In genomic region chr13:41219687-41220303, GRCm38 (mm10) we compare ENCODE assay signal across 9 mouse cellular contexts. TPM values are rescaled to one million over a fixed set of nuclear protein-coding genes. Genes with fewer than 3 reads are reported as not detected.
DNase-seq lines count a peak whose midpoint lies in the region; ATAC-seq and TF ChIP-seq lines count a peak whose summit lies in the region.
"Had no signal": no experiment of that assay in that cellular context is flagged by ENCODE, and none has a peak within 500 bp of the region (broad histone marks: within the 10 kb centered on the region; RNA-seq: fewer than 3 reads in every experiment).

No protein-coding gene starts in this region.

- H3K9me3 ChIP-seq in embryonic facial prominence, embryonic 11.5 days (replicated peaks; ENCODE audit: control insufficient read depth, low read length) = no peaks in the 10 kb centered on the region
- peaks cover 4% of the 10 kb centered on the region; the same call in 1 of the 2 replicates for H3K9me3 ChIP-seq in intestine, postnatal 0 days (ENCODE audit: control insufficient read depth)

- 0 out of 2 replicates have a peak, but pooled peaks have one; percentile 3 for TF ChIP-seq CTCF in bone marrow, adult 2 months (IDR thresholded peaks at IDR 0.05; ENCODE audit: control insufficient read depth, insufficient read depth, low read length)
- no peak for TF ChIP-seq CTCF in intestine, postnatal 0 days (IDR thresholded peaks at IDR 0.05; ENCODE audit: low read depth)

- no peak overlapping the region for H3K27ac ChIP-seq in bone marrow, adult 2 months (ENCODE audit: control insufficient read depth, insufficient read depth, low read depth, low read length, poor library complexity)
- no peak overlapping the region for H3K27ac ChIP-seq in embryonic facial prominence, embryonic 11.5 days (replicated peaks; ENCODE audit: low read depth, low read length)
- H3K27ac ChIP-seq in intestine, postnatal 0 days (ENCODE audit: low read depth, low read length) = no peak overlapping the region

- no peaks in the 10 kb centered on the region for H3K27me3 ChIP-seq in embryonic facial prominence, embryonic 11.5 days (ENCODE audit: control insufficient read depth, insufficient read depth, low read length)
- no peaks in the 10 kb centered on the region for H3K27me3 ChIP-seq in intestine, postnatal 0 days (replicated peaks; ENCODE audit: control insufficient read depth, insufficient read depth, low read length)

- peak; percentile 84 for ATAC-seq in embryonic facial prominence, embryonic 11.5 days (replicated peaks; ENCODE audit: insufficient number of reproducible peaks, low FRiP score, low TSS enrichment, low read depth)
- ATAC-seq in intestine, postnatal 0 days = no peak

- peak overlapping the region; percentile 73 for H3K9ac ChIP-seq in embryonic facial prominence, embryonic 11.5 days (replicated peaks; ENCODE audit: low read length)
- peak overlapping the region; percentile 31; the same call in 1 of the 2 replicates for H3K9ac ChIP-seq in intestine, postnatal 0 days (ENCODE audit: low read depth, low read length)

- DNase-seq in layer of hippocampus, adult 11-12 months (ENCODE audit: low spot score) = peak; percentile 20
- DNase-seq in layer of hippocampus, adult 8-10 months (ENCODE audit: low spot score in 2 of 2) = no peak
- DNase-seq in embryonic facial prominence, embryonic 11.5 days (ENCODE audit: low spot score) = no peak
- DNase-seq in neural tube, embryonic 10.5 days (ENCODE audit: extremely low spot score, low spot score) = peak; percentile 77
- no peak for DNase-seq in thymus, postnatal 25 days
- no peak for DNase-seq in adrenal gland, adult 2 months

- no peaks in the 10 kb centered on the region for H3K4me1 ChIP-seq in bone marrow, adult 2 months (ENCODE audit: control insufficient read depth, insufficient read depth, low read length)
- H3K4me1 ChIP-seq in embryonic facial prominence, embryonic 11.5 days (ENCODE audit: control insufficient read depth, insufficient read depth, low read length) = no peaks in the 10 kb centered on the region
- H3K4me1 ChIP-seq in intestine, postnatal 0 days (replicated peaks; ENCODE audit: control insufficient read depth, insufficient read depth, low read length) = no peaks in the 10 kb centered on the region; the same call in 1 of the 2 replicates

- peak overlapping the region; percentile 60 for H3K4me2 ChIP-seq in embryonic facial prominence, embryonic 11.5 days (ENCODE audit: low read depth, low read length)
- H3K4me2 ChIP-seq in intestine, postnatal 0 days (replicated peaks; ENCODE audit: low read depth) = peak overlapping the region; percentile 88

- 6% methylated on average over 39 of the region's 39 CpGs for WGBS in bone marrow, adult 2 months
- WGBS in embryonic facial prominence, embryonic 11.5 days = 4% methylated on average over 26 of the region's 39 CpGs
- whole genome bisulfite sequencing in intestine, postnatal 0 days = 3% methylated on average over 38 of the region's 39 CpGs

- H3K36me3 ChIP-seq in embryonic facial prominence, embryonic 11.5 days (replicated peaks; ENCODE audit: control insufficient read depth, insufficient read depth, low read depth, low read length) = no peaks in the 10 kb centered on the region
- H3K36me3 ChIP-seq in intestine, postnatal 0 days (ENCODE audit: control insufficient read depth, insufficient read depth) = no peaks in the 10 kb centered on the region

- no peak overlapping the region for H3K4me3 ChIP-seq in bone marrow, adult 2 months (replicated peaks; ENCODE audit: control insufficient read depth, low read depth, low read length)
- peak overlapping the region; percentile 56 for H3K4me3 ChIP-seq in embryonic facial prominence, embryonic 11.5 days (ENCODE audit: low read depth, low read length)
- peak overlapping the region; percentile 67 for H3K4me3 ChIP-seq in intestine, postnatal 0 days (ENCODE audit: low read depth, low read length)

- no peak for TF ChIP-seq POLR2A in bone marrow, adult 2 months (IDR thresholded peaks at IDR 0.05; ENCODE audit: borderline replicate concordance, control insufficient read depth, low read depth, low read length)

RNA-seq across cellular contexts. Expression of gene Elovl2, which starts 0.4 kb away (rescaled TPM):
- total RNA-seq in layer of hippocampus, adult 8-10 months (2022) = 10 to 100 TPM; 12.1 to 14.5 (median 13.8) TPM
- polyA plus RNA-seq in bone marrow, adult 2 months (2011; ENCODE audit: insufficient read depth, insufficient read length, low replicate concordance, missing spikeins) = 0.25 and 2.3 TPM in 2 replicates
- 22.7 and 24.1 TPM in 2 replicates for polyA plus RNA-seq in embryonic facial prominence, embryonic 11.5 days (2014; fragmentation: Nextera tagmentation; extraction: Ambion mirVana)
- polyA plus RNA-seq in intestine, postnatal 0 days (2015; fragmentation: Nextera tagmentation; extraction: Ambion mirVana) = 5.6 and 6.5 TPM in 2 replicates
- 1 to 10 TPM in 1 of 2 experiments, under 1 TPM in 1; 0.35 to 1.2 TPM for total RNA-seq in adrenal gland, adult 2 months (2021)
- 0.04 and 0.07 TPM in 2 replicates for polyA plus RNA-seq in adrenal gland, adult 2 months (2012; rRNA removed)

RNA-seq across cellular contexts. Expression of gene Smim13, which starts 29.8 kb away (rescaled TPM):
- total RNA-seq in layer of hippocampus, adult 8-10 months (2022) = 100 to 1,000 TPM; 120 to 157 (median 137) TPM
- polyA plus RNA-seq in bone marrow, adult 2 months (2011; ENCODE audit: insufficient read depth, insufficient read length, low replicate concordance, missing spikeins) = 3.6 and 7.0 TPM in 2 replicates
- polyA plus RNA-seq in embryonic facial prominence, embryonic 11.5 days (2014; fragmentation: Nextera tagmentation; extraction: Ambion mirVana) = 15.1 and 15.3 TPM in 2 replicates
- 4.8 and 5.3 TPM in 2 replicates for polyA plus RNA-seq in intestine, postnatal 0 days (2015; fragmentation: Nextera tagmentation; extraction: Ambion mirVana)
- 10 to 100 TPM in 1 of 2 experiments, 1 to 10 TPM in 1; 9.7 to 11.0 TPM for total RNA-seq in adrenal gland, adult 2 months (2021)
- polyA plus RNA-seq in adrenal gland, adult 2 months (2012; rRNA removed) = 6.2 and 8.1 TPM in 2 replicates

RNA-seq across cellular contexts. Expression of gene Gm17364, which starts 54.0 kb away (rescaled TPM):
- total RNA-seq in layer of hippocampus, adult 8-10 months (2022) = not detected
- not detected in 2 replicates for polyA plus RNA-seq in bone marrow, adult 2 months (2011; ENCODE audit: insufficient read depth, insufficient read length, low replicate concordance, missing spikeins)
- polyA plus RNA-seq in embryonic facial prominence, embryonic 11.5 days (2014; fragmentation: Nextera tagmentation; extraction: Ambion mirVana) = not detected in 2 replicates
- polyA plus RNA-seq in intestine, postnatal 0 days (2015; fragmentation: Nextera tagmentation; extraction: Ambion mirVana) = not detected in 2 replicates
- total RNA-seq in adrenal gland, adult 2 months (2021) = not detected
- not detected in 2 replicates for polyA plus RNA-seq in adrenal gland, adult 2 months (2012; rRNA removed)
- total RNA-seq: left cerebral cortex, postnatal 14 days had no signal

Comparison
In these comparisons a context has a peak if more than half of its experiments do, and no peak if none do; other contexts are left out.
1. DNase-seq: peak in layer of hippocampus, adult 11-12 months (single experiment) and neural tube, embryonic 10.5 days (single experiment); none in layer of hippocampus, adult 8-10 months (0 of 2), embryonic facial prominence, embryonic 11.5 days (single experiment), thymus, postnatal 25 days (single experiment) and adrenal gland, adult 2 months (single experiment).